Mouse (Mus musculus) heart, adult 8-10 months (tissue): ENCODE measurements around the gene 2610008E11Rik. TPM values are rescaled to one million over a fixed set of nuclear protein-coding genes. Genes with fewer than 3 reads are reported as not detected.
A peak's percentile ranks its signal among the peaks of the same experiment; 100 is the strongest.
"Not testable (repeated sequence)": the region's sequence is repeated elsewhere in the genome, so short reads cannot be mapped to it uniquely, and the experiment has no call there.

Experiments used
- DNase-seq: peaks from one replicate; pipeline ENCODE4 v3.0.0; 2022; ENCODE audit warnings: low spot score
- total RNA-seq, 4 experiments: library from RNA; stranded (reverse); gene quantifications; 2 replicates each; pipeline ENCODE4 v1.2.4; 2022

The 2610008E11Rik gene
- 10 to 100 TPM; 11.5 to 13.3 (median 12.3) TPM for total RNA-seq

- peak; percentile 97 for DNase-seq
Observed at GRCm38 (mm10) chr10:79097161-79097754, at the start of gene 2610008E11Rik. Gene 2610008E11Rik (minus strand): TSS chr10:79097600.

DNA sequence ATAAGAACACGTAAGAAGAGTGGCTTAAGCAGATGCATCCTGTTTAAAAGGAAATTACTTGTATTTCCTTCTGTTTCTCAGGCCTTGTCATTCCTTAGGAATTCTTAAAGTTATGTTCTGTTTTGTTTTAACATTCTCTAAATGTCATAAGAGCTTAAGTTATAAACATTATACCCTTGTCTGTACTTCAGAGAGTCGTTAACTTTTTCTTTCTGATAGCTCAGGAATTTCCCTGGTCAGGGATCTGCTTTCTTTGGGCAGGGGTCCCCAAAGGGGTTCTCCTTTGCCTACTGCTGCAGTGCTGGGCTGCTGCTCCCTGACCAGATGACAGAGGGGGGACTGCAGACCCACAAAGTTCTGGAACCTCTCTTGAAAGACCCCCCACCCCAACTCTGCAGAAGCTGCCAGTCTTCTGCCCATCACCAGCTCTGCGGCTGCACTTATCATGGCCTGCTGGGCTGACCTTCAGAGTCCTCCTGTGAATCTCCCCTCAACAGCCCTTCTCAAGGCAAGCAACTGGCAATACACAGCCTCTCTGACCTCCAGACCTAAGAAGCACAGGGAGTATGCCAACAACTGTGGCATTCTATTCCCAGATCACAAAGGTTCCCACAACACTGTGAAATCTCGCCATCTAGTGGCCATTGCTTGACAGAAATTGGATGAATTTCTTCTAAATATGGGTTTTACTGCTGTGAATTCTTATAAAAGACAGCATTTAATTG, 18.9 kb upstream of the 2610008E11Rik start:
- peak; percentile 35 for DNase-seq

GRCm38 (mm10) chr10:79115085-79115484, 17.7 kb upstream of the 2610008E11Rik start:
- no peak for DNase-seq

- DNase-seq = no peak
Observed at GRCm38 (mm10) chr10:79110482-79110881, 13.1 kb upstream of the 2610008E11Rik start.

GRCm38 (mm10) chr10:79109156-79109555, 11.8 kb upstream of the 2610008E11Rik start:
- DNase-seq = no peak

GRCm38 (mm10) chr10:79107531-79107930, 10.1 kb upstream of the 2610008E11Rik start:
- no peak for DNase-seq

DNA sequence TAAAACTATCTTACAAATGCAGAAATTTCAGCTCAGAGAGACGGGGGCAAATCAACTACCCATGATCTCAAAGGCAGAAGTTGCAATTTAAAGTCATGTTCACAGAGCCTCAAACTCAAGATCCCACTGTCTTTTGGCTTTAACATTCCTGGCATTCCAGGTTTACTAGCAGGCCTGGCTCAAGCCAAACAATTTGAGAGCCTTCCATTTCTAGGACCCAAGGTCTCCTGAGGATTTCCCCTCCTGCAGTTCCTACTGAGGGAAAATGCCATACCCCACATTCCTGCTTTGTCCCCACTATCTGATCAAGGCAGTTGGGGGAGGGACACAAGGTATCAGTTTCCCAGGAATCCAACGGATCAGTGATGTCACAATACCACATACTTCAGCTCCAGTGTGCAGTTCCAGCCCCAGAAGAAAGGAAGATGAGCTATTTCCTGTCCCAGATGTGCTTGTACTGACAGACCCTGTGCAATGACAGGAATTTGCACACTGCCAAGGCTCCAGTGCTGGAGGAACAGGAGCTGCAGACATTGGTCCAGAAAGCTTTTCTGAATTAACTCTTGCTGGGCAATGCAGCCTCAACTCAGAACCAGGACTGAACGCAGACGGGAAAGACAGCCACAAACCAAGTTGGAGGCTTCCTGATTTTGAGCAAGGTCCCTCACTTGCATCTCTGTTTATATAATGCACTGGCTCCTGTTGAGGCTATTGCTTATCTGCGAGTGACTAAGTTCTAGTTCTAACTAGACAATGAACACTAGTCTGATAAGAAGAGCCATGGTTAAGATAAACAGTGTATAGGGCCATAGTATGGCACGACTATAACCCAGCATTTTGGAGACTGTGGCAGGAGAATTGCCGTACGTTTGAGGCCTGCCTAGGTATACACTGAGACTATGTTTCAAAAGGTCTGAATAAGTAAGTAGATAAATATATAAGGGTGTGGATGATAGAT, 9.2 kb upstream of the 2610008E11Rik start:
- DNase-seq = no peak

- DNase-seq = peak; percentile 4
Observed at GRCm38 (mm10) chr10:79096706-79097105, 694 bp downstream of the 2610008E11Rik start.

DNA sequence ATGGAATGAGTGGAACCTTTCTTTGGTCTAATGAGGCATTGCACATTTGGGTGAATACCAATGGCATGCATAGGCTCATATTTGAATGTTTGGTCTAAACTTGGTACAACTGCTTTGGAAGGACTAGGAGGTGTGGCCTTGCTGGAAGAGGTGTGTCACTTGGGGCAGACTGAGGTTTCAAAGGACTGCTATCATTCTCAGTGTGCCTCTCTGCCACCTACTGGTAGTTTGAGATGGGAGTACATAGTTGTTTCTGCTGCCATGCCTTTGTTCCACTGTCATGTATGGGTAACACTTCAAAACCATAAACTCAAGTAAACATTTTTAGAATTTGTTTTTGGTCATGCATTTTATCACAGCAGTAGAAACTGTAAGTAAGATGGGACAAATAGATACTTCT, 5.7 kb downstream of the 2610008E11Rik start:
- DNase-seq = no peak

DNA sequence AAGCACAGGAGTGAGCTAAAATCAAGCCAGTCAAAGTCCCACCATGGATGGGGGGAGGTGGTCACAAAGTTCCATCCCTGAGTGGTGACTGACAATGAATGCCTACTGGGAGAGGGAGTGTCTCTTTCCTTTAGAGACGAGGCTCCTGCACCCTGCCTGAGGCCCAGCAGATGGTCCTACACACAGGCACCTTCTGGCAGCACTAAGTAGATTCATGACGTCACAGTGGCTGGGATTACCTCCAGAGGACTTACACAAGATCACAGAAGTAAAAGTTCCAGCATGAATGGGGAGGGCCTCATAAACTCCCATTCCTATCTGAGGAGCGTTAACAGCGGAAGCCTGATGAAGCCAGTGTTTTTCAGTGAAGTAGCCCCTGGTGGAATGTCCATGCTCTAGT, 8.4 kb downstream of the 2610008E11Rik start:
- DNase-seq = no peak

DNA sequence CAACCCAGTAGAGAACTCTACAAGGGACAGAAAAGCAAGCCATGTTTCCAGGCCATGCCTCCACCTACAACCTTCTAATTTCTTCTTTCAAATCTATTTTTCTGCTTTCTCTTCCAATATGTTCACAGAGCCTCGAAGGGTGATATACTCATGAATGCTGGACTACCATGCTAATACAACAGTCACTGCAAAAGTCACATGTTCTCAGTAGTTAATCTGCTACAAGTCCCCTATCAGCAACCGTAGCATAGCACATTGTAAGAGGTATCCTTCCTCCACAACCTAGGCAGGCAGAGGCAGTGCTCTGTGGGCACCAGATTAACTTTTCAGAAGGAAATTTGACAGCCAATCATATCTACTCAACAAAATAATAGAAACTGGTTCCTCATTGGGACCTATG, 10.8 kb downstream of the 2610008E11Rik start:
- no peak for DNase-seq

DNA sequence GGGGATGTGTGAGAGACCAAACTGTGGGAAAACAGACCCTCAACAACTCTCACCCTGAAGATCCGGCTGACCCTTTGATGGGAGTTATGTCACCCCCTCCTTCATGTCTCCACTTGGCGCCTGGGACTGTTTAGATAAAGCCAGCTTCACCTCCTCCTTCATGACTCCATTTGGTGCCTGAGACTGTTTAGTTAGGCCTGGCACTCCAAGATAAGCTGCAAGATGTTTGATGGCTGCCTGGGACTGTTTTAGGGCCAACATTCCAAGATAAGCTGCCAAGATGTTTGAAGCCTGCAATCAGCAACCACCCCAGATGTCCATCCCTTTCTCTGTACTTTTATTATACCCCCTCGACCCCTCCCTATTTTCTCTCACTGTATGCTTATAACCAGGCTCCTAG, 40.0 kb downstream of the 2610008E11Rik start:
- DNase-seq = not testable (repeated sequence)

GRCm38 (mm10) chr10:79042457-79042856, 54.9 kb downstream of the 2610008E11Rik start:
- not testable (repeated sequence) for DNase-seq

DNA sequence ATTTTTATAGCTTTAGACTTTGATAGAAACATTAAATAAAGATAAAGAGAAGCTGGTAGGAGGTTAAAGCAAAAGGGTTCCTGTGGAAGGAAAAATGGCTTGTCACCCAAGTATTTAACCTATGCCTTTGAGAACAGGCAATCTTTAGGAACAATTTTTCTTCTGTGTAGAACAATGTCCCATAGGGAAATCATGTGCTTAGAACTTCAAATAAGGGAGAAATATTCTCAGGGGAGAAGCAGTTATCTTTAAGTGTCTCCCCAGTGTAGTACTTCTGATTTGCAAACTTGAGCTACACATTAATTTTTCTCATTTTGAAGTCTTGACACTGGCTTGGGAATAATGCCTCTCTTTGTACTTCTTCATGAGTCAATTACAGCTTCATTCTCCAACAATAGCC, 69.0 kb downstream of the 2610008E11Rik start, which contains the start of gene Olfr57:
Olfr57 (plus strand) TSS at position 301 of the 400 bp plus-strand sequence.
- no peak for DNase-seq

Other genes starting within 250 kb of the 2610008E11Rik start
- not detected for gene Olfr1356, start 245.4 kb downstream of the 2610008E11Rik start, total RNA-seq
- gene Olfr1355, start 222.1 kb downstream of the 2610008E11Rik start, total RNA-seq = not detected
- gene Olfr1354, start 184.4 kb downstream of the 2610008E11Rik start, total RNA-seq = not detected
- gene Olfr8, start 147.0 kb downstream of the 2610008E11Rik start, total RNA-seq = not detected
- gene Olfr1353, start 134.3 kb downstream of the 2610008E11Rik start, total RNA-seq = not detected
- not detected for gene Olfr1352, start 116.5 kb downstream of the 2610008E11Rik start, total RNA-seq
- not detected for gene Olfr1351, start 85.1 kb downstream of the 2610008E11Rik start, total RNA-seq
- not detected for gene Olfr57, start 68.9 kb downstream of the 2610008E11Rik start, total RNA-seq
- not detected for gene Vmn2r80, start 51.2 kb upstream of the 2610008E11Rik start, total RNA-seq
- not detected for gene Vmn2r81, start 150.1 kb upstream of the 2610008E11Rik start, total RNA-seq